Mouse (Mus musculus) cerebellum, adult 11 months (tissue): ENCODE data around the gene Fam107b.

ENCODE experiments used
- DNase-seq: peaks from one replicate; pipeline ENCODE4 v3.0.0; 2022

Gene Fam107b

GRCm38 (mm10) chr2:3745041-3745440 lies 174.8 kb downstream of the Fam107b start:
- DNase-seq, result no peak

- no peak for DNase-seq
Measured at GRCm38 (mm10) chr2:3745910-3746606, 175.8 kb downstream of the Fam107b start.

- DNase-seq, result no peak
Measured at GRCm38 (mm10) chr2:3748714-3749503, 178.6 kb downstream of the Fam107b start.

GRCm38 (mm10) chr2:3749504-3750024 lies 179.3 kb downstream of the Fam107b start:
- DNase-seq, result no peak

GRCm38 (mm10) chr2:3750126-3750525 lies 179.8 kb downstream of the Fam107b start:
- DNase-seq, result no peak

GRCm38 (mm10) chr2:3752365-3752764 lies 182.1 kb downstream of the Fam107b start:
- no peak for DNase-seq

- DNase-seq, result no peak
Measured at GRCm38 (mm10) chr2:3752893-3753292, 182.6 kb downstream of the Fam107b start.

- no peak for DNase-seq
Measured at GRCm38 (mm10) chr2:3753749-3754148, 183.5 kb downstream of the Fam107b start.

- no peak for DNase-seq
Measured at GRCm38 (mm10) chr2:3755936-3756335, 185.6 kb downstream of the Fam107b start.

- no peak for DNase-seq
Measured at GRCm38 (mm10) chr2:3758406-3758805, 188.1 kb downstream of the Fam107b start.

GRCm38 (mm10) chr2:3760234-3760836 lies 190.0 kb downstream of the Fam107b start:
- no peak for DNase-seq

GRCm38 (mm10) chr2:3764136-3764535 lies 193.8 kb downstream of the Fam107b start:
- DNase-seq, result no peak

- DNase-seq, result no peak
Measured at GRCm38 (mm10) chr2:3765957-3766783, 195.9 kb downstream of the Fam107b start.

- DNase-seq, result peak; percentile 69
Measured at GRCm38 (mm10) chr2:3769260-3769659, 199.0 kb downstream of the Fam107b start.

GRCm38 (mm10) chr2:3769786-3770318 lies 199.6 kb downstream of the Fam107b start:
- no peak for DNase-seq

GRCm38 (mm10) chr2:3770383-3770782 lies 200.1 kb downstream of the Fam107b start:
- no peak for DNase-seq

- no peak for DNase-seq
Measured at GRCm38 (mm10) chr2:3771483-3771882, 201.2 kb downstream of the Fam107b start.

- no peak for DNase-seq
Measured at GRCm38 (mm10) chr2:3773089-3773488, 202.8 kb downstream of the Fam107b start.

GRCm38 (mm10) chr2:3775569-3775968 lies 205.3 kb downstream of the Fam107b start:
- no peak for DNase-seq

GRCm38 (mm10) chr2:3776045-3776444 lies 205.8 kb downstream of the Fam107b start:
- no peak for DNase-seq

- DNase-seq, result no peak
Measured at GRCm38 (mm10) chr2:3777696-3778095, 207.4 kb downstream of the Fam107b start.

GRCm38 (mm10) chr2:3785546-3785945 lies 215.3 kb downstream of the Fam107b start:
- no peak for DNase-seq
